Mouse (Mus musculus) T-cell, adult 2 months (primary cell): Measurements from ENCODE around the gene Olfr617.
"Not testable (repeated sequence)": the region's sequence is repeated elsewhere in the genome, so short reads cannot be mapped to it uniquely, and the experiment has no call there.

Experiments
- DNase-seq: peaks from one replicate; pipeline ENCODE4 v3.0.0; 2022; ENCODE audit warnings: low spot score

Gene Olfr617

DNA sequence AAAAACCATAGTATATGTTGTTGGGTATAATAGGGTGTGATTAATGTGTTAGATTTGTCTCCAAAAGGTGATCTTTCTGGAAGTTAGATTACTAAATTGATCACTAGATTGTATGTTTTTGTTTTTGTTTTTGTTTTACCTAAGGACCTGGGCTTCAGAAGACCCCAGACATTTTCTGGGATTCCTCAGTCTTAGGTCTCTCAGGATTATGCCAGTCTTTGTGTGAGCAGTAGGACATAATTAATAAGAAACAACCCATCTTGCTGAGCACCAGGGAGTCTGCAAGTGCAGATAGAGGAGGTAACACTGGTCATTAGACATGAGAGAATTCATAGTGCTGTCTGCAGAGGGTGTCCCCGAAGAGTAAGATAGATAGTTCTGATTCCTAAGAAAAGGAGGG lies at the start of gene Olfr617:
Gene Olfr617 (plus strand): TSS at position 301 of the 400 bp plus-strand sequence.
- DNase-seq = no peak

- DNase-seq = not testable (repeated sequence)
Observed at GRCm38 (mm10) chr7:103542617-103543016, 30.2 kb upstream of the Olfr617 start, which contains the start of gene Olfr612. TSS of gene Olfr612 (minus strand) at chr7:103542717.

DNA sequence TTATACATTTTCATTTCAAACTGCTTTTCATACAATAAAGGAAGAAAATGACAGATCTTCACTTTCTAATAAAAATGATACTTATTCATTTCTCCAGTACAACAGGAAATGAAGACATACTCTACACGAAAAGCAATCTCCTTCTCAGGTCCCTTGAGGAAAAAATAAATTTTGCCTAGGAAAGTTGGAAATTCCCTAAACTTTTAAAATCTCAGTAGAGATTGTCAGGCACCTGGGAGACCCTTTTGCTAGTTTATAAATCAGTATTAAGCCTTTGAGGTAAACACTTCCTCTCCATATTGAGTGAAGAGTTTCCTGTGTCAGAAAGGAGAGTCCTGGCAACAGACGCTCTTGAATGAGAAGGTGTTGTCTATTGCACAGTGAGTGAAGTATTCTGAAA lies 25.1 kb upstream of the Olfr617 start, which contains the start of gene Olfr613:
Gene Olfr613 (plus strand): TSS at position 301 of the 400 bp plus-strand sequence.
- DNase-seq = no peak

GRCm38 (mm10) chr7:103555779-103556178 lies 17.1 kb upstream of the Olfr617 start, which contains the start of gene Olfr615:
TSS of gene Olfr615 (plus strand) at chr7:103556079.
- no peak for DNase-seq

GRCm38 (mm10) chr7:103569043-103569442 lies 3.8 kb upstream of the Olfr617 start, which contains the start of gene Olfr616:
TSS of gene Olfr616 (minus strand) at chr7:103569143.
- DNase-seq = no peak

GRCm38 (mm10) chr7:103589803-103590202 lies 16.9 kb downstream of the Olfr617 start, which contains the start of gene Olfr618:
TSS of gene Olfr618 (plus strand) at chr7:103590103.
- no peak for DNase-seq

- no peak for DNase-seq
Observed at GRCm38 (mm10) chr7:103600275-103600674, 27.4 kb downstream of the Olfr617 start, which contains the start of gene Olfr619. TSS of gene Olfr619 (plus strand) at chr7:103600575.

GRCm38 (mm10) chr7:103607425-103607824 lies 34.6 kb downstream of the Olfr617 start:
- DNase-seq = no peak

- no peak for DNase-seq
Observed at GRCm38 (mm10) chr7:103612434-103612833, 39.6 kb downstream of the Olfr617 start, which contains the start of gene Olfr620. TSS of gene Olfr620 (minus strand) at chr7:103612534.
